Mouse (Mus musculus) stomach, postnatal 0 days (tissue): ENCODE measurements around the gene Msi2. TPM values are rescaled to one million over a fixed set of nuclear protein-coding genes. Genes with fewer than 3 reads are reported as not detected.

Source experiments
- ATAC-seq: fragments of 200-750 bp; cut with Nextera tagmentation; 2 replicates; pipeline ENCODE4 v1.8.0; 2017; ENCODE audit not compliant: low FRiP score, low TSS enrichment
- DNase-seq: peaks from one replicate; pipeline ENCODE4 v3.0.0-alpha.2; 2016; ENCODE audit warnings: low spot score
- H3K27ac ChIP-seq: fragments of 300-500 bp; sonication (generic); replicated peaks from 2 replicates; pipeline ENCODE4 v1.5.1; 2014; ENCODE audit warnings: mild to moderate bottlenecking, control low read depth
- H3K27me3 ChIP-seq: fragments of 300-500 bp; sonication (generic); 2 replicates; pipeline ENCODE4 v1.6.1; 2014; ENCODE audit warnings: low read length; ENCODE audit not compliant: control insufficient read depth, insufficient read depth
- H3K36me3 ChIP-seq: fragments of 300-500 bp; sonication (generic); 2 replicates; pipeline ENCODE4 v1.6.1; 2014; ENCODE audit warnings: low read length, mixed read lengths; ENCODE audit not compliant: control insufficient read depth, insufficient read depth
- H3K4me1 ChIP-seq: fragments of 300-500 bp; sonication (generic); replicated peaks from 2 replicates; pipeline ENCODE4 v1.6.1; 2014; ENCODE audit warnings: antibody characterized with exemption; ENCODE audit not compliant: control insufficient read depth, insufficient read depth
- H3K4me2 ChIP-seq: fragments of 300-500 bp; sonication (generic); replicated peaks from 2 replicates; pipeline ENCODE4 v1.6.1; 2014; ENCODE audit warnings: low read depth, mild to moderate bottlenecking, control low read depth, moderate library complexity
- H3K4me3 ChIP-seq: fragments of 300-500 bp; sonication (generic); 2 replicates; pipeline ENCODE4 v1.5.1; 2014; ENCODE audit warnings: low read depth, low read length, control low read depth
- H3K9ac ChIP-seq: fragments of 300-500 bp; sonication (generic); 2 replicates; pipeline ENCODE4 v1.6.1; 2014; ENCODE audit warnings: mild to moderate bottlenecking, low read length, control low read depth, mixed read lengths
- H3K9me3 ChIP-seq: fragments of 300-500 bp; sonication (generic); 2 replicates; pipeline ENCODE4 v1.6.1; 2016; ENCODE audit warnings: low read length; ENCODE audit not compliant: control insufficient read depth
- CTCF ChIP-seq: IDR thresholded peaks from 2 replicates; pipeline ENCODE4 v1.5.1; 2016; ENCODE audit warnings: antibody characterized with exemption, low read depth, mild to moderate bottlenecking, moderate library complexity
- EP300 ChIP-seq: optimal IDR thresholded peaks from 2 replicates; pipeline ENCODE3; 2016; ENCODE audit warnings: antibody characterized with exemption
- WGBS: fragments of 180-500 bp; shearing (Covaris S2); extraction: QIAGEN DNeasy Blood & Tissue Kit; methylation state at CpG from one replicate; pipeline ENCODE4 v1.1.7; 2014; 5-methylcytosine and 5-hydroxymethylcytosine counted together
- polyA plus RNA-seq: library from polyadenylated mRNA; unstranded; fragments of >200 nt; fragmentation: Nextera tagmentation; extraction: Ambion mirVana; gene quantifications from 2 replicates; pipeline ENCODE4 v1.2.1, GENCODE M21; 2015

The Msi2 gene
- polyA plus RNA-seq, 1 experiment from 2014 or later: 6.7 TPM

- no peak for ATAC-seq
- H3K4me2 ChIP-seq: no peak overlapping the region
- H3K9ac ChIP-seq: no peak overlapping the region
- H3K4me1 ChIP-seq: 0 out of 2 replicates have a peak, but pooled peaks cover 3% of the 10 kb centered on the region
- no peaks in the 10 kb centered on the region for H3K27me3 ChIP-seq
- DNase-seq: no peak
- TF ChIP-seq EP300 (no peak), CTCF (no peak)
- H3K27ac ChIP-seq: no peak overlapping the region
- H3K36me3 ChIP-seq: no peaks in the 10 kb centered on the region
- no peak overlapping the region for H3K4me3 ChIP-seq
- WGBS: 92% methylated on average over 10 of the region's 10 CpGs
- H3K9me3 ChIP-seq: no peaks in the 10 kb centered on the region
These were observed 261.0 kb downstream of the Msi2 start for GRCm38 (mm10) chr11:88457241-88457738.

GRCm38 (mm10) chr11:88454867-88455806 lies 263.2 kb downstream of the Msi2 start:
- Histone ChIP-seq H3K27ac (no peak overlapping the region), H3K27me3 (no peaks in the 10 kb centered on the region), H3K9ac (no peak overlapping the region), H3K4me1 (no peaks in the 10 kb centered on the region), H3K4me3 (no peak overlapping the region), H3K36me3 (no peaks in the 10 kb centered on the region), H3K4me2 (peak overlapping the region; percentile 6), H3K9me3 (no peaks in the 10 kb centered on the region)
- ATAC-seq: no peak; the same call in 1 of the 2 replicates
- WGBS: 48% methylated on average over 19 of the region's 19 CpGs
- no peak for DNase-seq
- TF ChIP-seq CTCF (no peak), EP300 (no peak)

- DNase-seq (no peak), ATAC-seq (peak; percentile 46; the same call in 1 of the 2 replicates)
- Histone ChIP-seq H3K27me3 (no peaks in the 10 kb centered on the region), H3K27ac (0 out of 2 replicates have a peak overlapping the region, but pooled peaks have one; percentile 30), H3K36me3 (no peaks in the 10 kb centered on the region), H3K4me1 (no peaks in the 10 kb centered on the region), H3K4me3 (no peak overlapping the region), H3K9me3 (no peaks in the 10 kb centered on the region), H3K9ac (no peak overlapping the region), H3K4me2 (no peak overlapping the region)
- TF ChIP-seq EP300 (no peak), CTCF (peak; percentile 26)
- WGBS: 86% methylated on average over 6 of the region's 6 CpGs
These were observed 269.1 kb downstream of the Msi2 start for GRCm38 (mm10) chr11:88449180-88449579.

GRCm38 (mm10) chr11:88448571-88448970 lies 269.7 kb downstream of the Msi2 start:
- WGBS: 48% methylated on average over 3 of the region's 3 CpGs
- peak; percentile 81 for ATAC-seq
- no peak overlapping the region for H3K4me2 ChIP-seq

GRCm38 (mm10) chr11:88447350-88447749 lies 271.0 kb downstream of the Msi2 start:
- TF ChIP-seq CTCF (no peak), EP300 (no peak)
- Histone ChIP-seq H3K36me3 (no peaks in the 10 kb centered on the region), H3K9ac (no peak overlapping the region), H3K27me3 (no peaks in the 10 kb centered on the region), H3K4me3 (no peak overlapping the region), H3K27ac (no peak overlapping the region), H3K4me1 (no peaks in the 10 kb centered on the region), H3K9me3 (no peaks in the 10 kb centered on the region), H3K4me2 (no peak overlapping the region)
- DNase-seq (no peak), ATAC-seq (no peak)
- WGBS: 93% methylated on average over 11 of the region's 11 CpGs

More at GRCm38 (mm10) chr11:88448571-88448970, 269.7 kb downstream of the Msi2 start:
- no peaks in the 10 kb centered on the region for H3K36me3 ChIP-seq
- TF ChIP-seq CTCF (no peak), EP300 (no peak)
- H3K9ac ChIP-seq: no peak overlapping the region
- H3K27me3 ChIP-seq: no peaks in the 10 kb centered on the region
- no peak overlapping the region for H3K4me3 ChIP-seq
- DNase-seq: peak; percentile 44
- H3K9me3 ChIP-seq: no peaks in the 10 kb centered on the region
- no peak overlapping the region for H3K27ac ChIP-seq
- no peaks in the 10 kb centered on the region for H3K4me1 ChIP-seq

GRCm38 (mm10) chr11:88443905-88444304 lies 274.4 kb downstream of the Msi2 start:
- H3K4me1 ChIP-seq: no peaks in the 10 kb centered on the region
- no peak for TF ChIP-seq CTCF
- no peaks in the 10 kb centered on the region for H3K27me3 ChIP-seq
- H3K4me2 ChIP-seq: no peak overlapping the region
- DNase-seq (no peak), ATAC-seq (no peak)
- no peaks in the 10 kb centered on the region for H3K36me3 ChIP-seq
- no peak overlapping the region for H3K27ac ChIP-seq
- H3K9me3 ChIP-seq: no peaks in the 10 kb centered on the region
- H3K9ac ChIP-seq: no peak overlapping the region
- H3K4me3 ChIP-seq: no peak overlapping the region
- 83% methylated on average over 14 of the region's 14 CpGs for WGBS
